Comparison of ENCODE assay signal across 8 mouse cellular contexts in genomic region chr2:103600165-103600891, GRCm38 (mm10). TPM values are rescaled to one million over a fixed set of nuclear protein-coding genes. Genes with fewer than 3 reads are reported as not detected.
DNase-seq lines count a peak whose midpoint lies in the region; ATAC-seq lines count a peak whose summit lies in the region.

No protein-coding gene starts in this region.

- intact Hi-C loops in gastrocnemius, postnatal 36 days (cut with DNase I): no loop called here
- intact Hi-C loops in left cerebral cortex, postnatal 25 days (cut with DNase I): no loop called here

- peak; percentile 54 to 68 for DNase-seq in cerebellum, postnatal 25 days
- peak; percentile 70 for DNase-seq in embryo, embryonic 11 days
- DNase-seq in gastrocnemius, postnatal 36 days: peak; percentile 40 to 51
- DNase-seq in kidney, adult 18-20 months: peak; percentile 65
- peak; percentile 49 to 77 for DNase-seq in left cerebral cortex, postnatal 25 days (ENCODE audit: low spot score in 2 of 2)
- peak; percentile 20 for DNase-seq in neural tube, embryonic 10.5 days (ENCODE audit: extremely low spot score, low spot score)
- no peak for DNase-seq in ovary, postnatal 36 days (ENCODE audit: low spot score)

- no peak for ATAC-seq in cerebellum, adult (ENCODE audit: insufficient number of reproducible peaks, low FRiP score, low TSS enrichment)

RNA-seq across cellular contexts. Expression of gene Abtb2, which starts 34.2 kb away (rescaled TPM):
- total RNA-seq in gastrocnemius, postnatal 36 days (2021): 1 to 10 TPM; 6.3 to 6.7 TPM
- total RNA-seq in left cerebral cortex, postnatal 25 days (2021): 10 to 100 TPM in 1 of 2 experiments, 1 to 10 TPM in 1; 9.8 to 11.4 TPM
